8 mouse cellular contexts compared by ENCODE assay signal in the genomic region with DNA sequence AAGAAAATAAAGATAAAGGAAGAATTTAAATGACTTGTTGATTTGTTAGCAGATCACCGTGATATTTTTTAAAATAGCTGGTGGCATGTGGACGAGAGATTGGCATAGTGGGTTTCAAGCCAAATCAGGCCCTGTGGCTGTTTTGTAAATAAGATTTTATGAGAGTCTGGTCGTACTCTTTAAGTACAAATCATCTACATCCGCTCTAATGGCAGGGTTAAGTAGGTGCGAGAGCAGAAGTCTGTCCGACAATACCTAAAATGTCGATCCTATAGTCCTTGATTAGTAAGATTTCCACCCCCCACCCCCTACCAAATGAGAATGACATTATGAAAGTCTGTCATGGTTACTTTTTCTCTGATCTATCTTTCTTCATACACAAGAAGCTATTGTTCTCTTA. TPM values are rescaled to one million over a fixed set of nuclear protein-coding genes. Genes with fewer than 3 reads are reported as not detected.
DNase-seq lines count a peak whose midpoint lies in the region; TF ChIP-seq lines count a peak whose summit lies in the region.
"Not testable (repeated sequence)": the region's sequence is repeated elsewhere in the genome, so short reads cannot be mapped to it uniquely, and the experiment has no call there.

No protein-coding gene starts in this region.

- not testable (repeated sequence) for H3K4me3 ChIP-seq in liver, adult 2 months (ENCODE audit: insufficient read depth, low read depth, low read length)

- not testable (repeated sequence) for TF ChIP-seq POLR2A in liver, adult 2 months (IDR thresholded peaks at IDR 0.05; ENCODE audit: extremely low read depth, insufficient read depth, low read length)

- not testable (repeated sequence) for H3K27me3 ChIP-seq in liver, adult 2 months (ENCODE audit: control insufficient read depth, insufficient read depth, low read length)

- not testable (repeated sequence) for TF ChIP-seq CTCF in liver, adult 2 months (IDR thresholded peaks at IDR 0.05; ENCODE audit: low read depth, low read length)

- H3K79me2 ChIP-seq in liver, adult 2 months (ENCODE audit: control insufficient read depth, insufficient read depth, low read length), result not testable (repeated sequence)

- H3K4me1 ChIP-seq in liver, adult 2 months (ENCODE audit: control insufficient read depth, insufficient read depth, low read length), result peaks cover 12% of the 10 kb centered on the region

- H3K9ac ChIP-seq in liver, adult 2 months (ENCODE audit: low read depth, low read length), result not testable (repeated sequence)

- H3K27ac ChIP-seq in liver, adult 2 months (replicated peaks; ENCODE audit: insufficient read depth, low read depth, low read length), result not testable (repeated sequence)

- 84% methylated on average over 7 of the region's 7 CpGs for WGBS in liver, adult 2 months

- peaks cover 24% of the 10 kb centered on the region for H3K36me3 ChIP-seq in liver, adult 2 months (ENCODE audit: control insufficient read depth, insufficient read depth, low read length)

- peak; percentile 76 for DNase-seq in ZHBTc4 (ENCODE audit: low read depth, low spot score)
- DNase-seq in c-Kit-positive CD71-negative TER-119-negative erythroid progenitor cells, embryonic 14.5 days (ENCODE audit: low read depth), result peak; percentile 13
- DNase-seq in embryo, embryonic 10.5 days (ENCODE audit: low spot score), result peak; percentile 1
- DNase-seq in frontal cortex, postnatal 10 days (ENCODE audit: low spot score in 2 of 2), result peak; percentile 9
- DNase-seq in kidney, adult 9 months, result peak; percentile 28
- DNase-seq in liver, adult 2 months (ENCODE audit: extremely low read depth, low read depth, low spot score), result peak; percentile 13
- peak; percentile 30 to 36 for DNase-seq in right cerebral cortex, postnatal 10 days (ENCODE audit: low spot score in 2 of 2)
- peak; percentile 8 for DNase-seq in urinary bladder, postnatal 25 days (ENCODE audit: low spot score)

RNA-seq across cellular contexts. Expression of gene Gm21887, which starts 25.1 kb away (rescaled TPM):
- 8.0 and 11.5 TPM in 2 replicates for total RNA-seq in liver, adult 2 months (2014; rRNA removed)
- 102 and 123 TPM in 2 replicates for polyA plus RNA-seq in liver, adult 2 months (2012; rRNA removed)

Comparison
In these comparisons a context has a peak if more than half of its experiments do, and no peak if none do; other contexts are left out.
1. DNase-seq: peak in every context shown above with its lines; median percentile 76 in ZHBTc4; 33 in right cerebral cortex, postnatal 10 days; 28 in kidney, adult 9 months; 13 in c-Kit-positive CD71-negative TER-119-negative erythroid progenitor cells, embryonic 14.5 days; 13 in liver, adult 2 months; 9 in frontal cortex, postnatal 10 days; 8 in urinary bladder, postnatal 25 days; 1 in embryo, embryonic 10.5 days.